Mouse (Mus musculus) kidney, adult 18-20 months (tissue): ENCODE measurements at regions not wholly inside any gene's neighbourhood (a gene's known extent, or its start where the extent isn't known, plus 50 kb on each side); places are given as distances from the start of the nearest gene placed in this dataset.
"Not testable (repeated sequence)": the region's sequence is repeated elsewhere in the genome, so short reads cannot be mapped to it uniquely, and the experiment has no call there.

Experiments
- DNase-seq: peaks from one replicate; pipeline ENCODE4 v3.0.0; 2021

DNA sequence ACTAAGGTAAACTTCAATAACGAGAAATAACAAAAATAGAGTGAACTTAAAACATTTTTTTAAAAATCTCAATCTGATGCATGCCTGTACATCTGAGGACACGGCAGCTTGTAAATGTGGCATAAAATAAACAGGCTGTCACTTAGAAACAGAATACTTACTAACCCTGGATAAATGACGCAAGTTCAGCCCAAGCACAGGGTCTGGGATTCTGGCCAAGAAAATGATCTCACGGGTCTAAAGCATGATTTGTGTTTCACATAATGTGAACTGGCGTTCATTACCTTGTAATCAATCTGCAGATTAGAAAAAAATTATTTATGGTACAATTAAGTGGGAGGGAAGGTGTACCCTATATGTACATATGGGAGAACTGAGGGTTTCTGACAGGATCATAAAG, 512.1 kb upstream of the Vrk2 start:
- DNase-seq = no peak

DNA sequence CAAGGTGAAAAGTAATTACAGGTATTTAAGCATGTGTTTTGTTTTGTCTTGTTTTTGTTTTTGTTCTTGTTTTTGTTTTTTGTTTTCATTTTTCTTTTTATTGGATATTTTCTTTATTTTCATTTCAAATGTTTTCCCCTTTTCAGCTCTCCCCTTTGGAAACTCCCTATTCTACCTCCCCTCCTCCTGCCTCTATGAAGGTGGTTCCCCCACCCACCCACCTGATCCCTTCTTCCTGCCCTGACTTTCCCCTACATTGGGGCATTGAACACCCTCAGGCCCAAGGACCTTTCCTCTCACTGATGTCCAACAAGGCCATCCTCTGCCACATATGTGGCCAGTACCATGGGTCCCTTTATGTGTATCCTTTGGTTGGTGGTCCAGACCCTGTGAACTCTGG, 509.1 kb upstream of the Vrk2 start:
- DNase-seq = no peak

DNA sequence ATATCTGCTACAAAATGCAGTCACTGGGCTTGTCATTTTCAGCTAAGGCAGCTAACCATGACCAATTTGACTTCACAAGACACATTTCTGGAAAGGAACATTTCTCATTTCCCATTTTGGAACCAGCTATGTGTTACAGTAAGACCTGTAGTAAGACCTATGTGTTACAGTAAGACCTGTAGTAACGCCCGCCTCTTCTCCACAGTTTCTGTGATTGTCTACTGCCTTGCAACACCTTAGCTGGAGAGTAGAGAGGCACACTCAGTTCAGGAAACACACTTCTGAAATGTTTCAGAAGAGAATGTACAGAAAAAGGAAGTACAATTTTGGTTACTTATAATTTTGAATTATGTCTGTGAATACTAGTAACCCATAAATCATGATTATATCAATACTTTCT, 508.2 kb upstream of the Vrk2 start:
- DNase-seq = no peak

GRCm38 (mm10) chr11:27096615-27097014, 502.8 kb upstream of the Vrk2 start:
- no peak for DNase-seq

GRCm38 (mm10) chr11:27095460-27095859, 501.7 kb upstream of the Vrk2 start:
- not testable (repeated sequence) for DNase-seq

- no peak for DNase-seq
Observed at GRCm38 (mm10) chr11:27086516-27086915, 492.7 kb upstream of the Vrk2 start.

GRCm38 (mm10) chr11:27081188-27081587, 487.4 kb upstream of the Vrk2 start:
- no peak for DNase-seq

DNA sequence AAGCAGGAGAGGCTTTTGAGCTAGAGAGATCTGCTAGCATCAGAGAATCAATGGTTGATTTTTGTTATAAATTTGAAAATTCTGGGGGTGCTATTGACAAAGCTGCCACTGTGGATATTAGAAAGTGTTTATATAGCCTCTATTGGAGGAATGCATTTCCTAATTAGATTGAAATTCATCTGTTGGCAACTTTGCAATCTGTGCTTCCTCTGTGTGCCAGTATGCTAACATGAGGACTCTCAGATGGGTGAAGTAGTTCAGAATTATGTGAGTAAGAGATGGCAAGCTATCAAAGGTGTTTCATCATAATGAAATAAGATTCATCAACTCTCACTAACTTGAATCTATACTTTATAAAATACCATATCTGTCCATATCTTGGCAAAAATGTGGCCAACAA, 476.6 kb upstream of the Vrk2 start:
- DNase-seq = no peak

- no peak for DNase-seq
Observed at GRCm38 (mm10) chr11:27027243-27027852, 433.5 kb upstream of the Vrk2 start.

- DNase-seq = no peak
Observed at GRCm38 (mm10) chr11:27025500-27025899, 431.7 kb upstream of the Vrk2 start.

GRCm38 (mm10) chr11:26996292-26997099, 402.7 kb upstream of the Vrk2 start:
- no peak for DNase-seq

DNA sequence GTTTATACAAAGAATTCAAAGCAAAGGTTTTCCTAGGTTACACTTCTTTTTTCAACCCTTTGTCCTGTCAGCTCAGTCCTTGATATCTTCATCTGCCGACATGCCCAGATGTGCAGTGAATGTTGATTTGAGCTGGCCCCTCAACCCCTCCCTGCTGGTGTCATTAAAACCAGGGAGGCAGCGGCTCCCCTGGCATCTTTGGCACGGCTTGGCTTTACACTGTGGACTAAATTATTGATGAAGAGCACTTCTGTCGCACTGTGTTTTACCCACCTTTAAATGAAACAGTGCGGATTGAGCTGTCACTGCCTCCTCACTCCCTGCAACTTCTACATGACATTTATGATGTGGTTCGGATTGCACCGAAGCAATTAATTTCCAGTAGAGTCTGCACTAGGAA, 387.4 kb upstream of the Vrk2 start:
- no peak for DNase-seq

DNA sequence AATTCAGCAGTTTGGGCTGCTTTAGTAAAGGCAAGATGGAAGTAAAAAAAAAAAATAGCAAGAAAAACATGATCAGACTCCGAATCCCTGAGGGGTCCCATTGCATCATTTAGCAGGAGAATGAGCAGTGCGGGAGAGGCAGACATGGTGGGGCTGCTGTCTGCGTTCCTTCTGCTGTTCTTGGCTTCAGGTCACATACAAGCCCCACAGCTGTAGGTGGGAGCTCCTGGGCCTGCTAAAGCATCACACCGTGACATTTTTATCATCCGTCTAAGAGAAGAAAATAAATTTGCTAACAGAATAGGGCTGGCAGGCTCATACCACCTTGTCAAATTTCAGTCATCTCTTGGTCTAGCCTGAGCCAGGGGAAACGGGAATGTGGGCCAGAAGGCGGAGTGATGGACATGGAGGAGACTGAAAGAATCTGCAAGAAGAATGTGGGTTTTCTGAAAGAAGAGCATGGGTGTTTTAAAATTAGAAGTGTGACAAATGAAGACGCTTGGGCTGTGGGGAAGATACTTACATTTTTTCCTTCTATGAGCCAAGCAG, 378.8 kb upstream of the Vrk2 start:
- no peak for DNase-seq

- DNase-seq = no peak
Observed at GRCm38 (mm10) chr11:26971161-26971560, 377.4 kb upstream of the Vrk2 start.

DNA sequence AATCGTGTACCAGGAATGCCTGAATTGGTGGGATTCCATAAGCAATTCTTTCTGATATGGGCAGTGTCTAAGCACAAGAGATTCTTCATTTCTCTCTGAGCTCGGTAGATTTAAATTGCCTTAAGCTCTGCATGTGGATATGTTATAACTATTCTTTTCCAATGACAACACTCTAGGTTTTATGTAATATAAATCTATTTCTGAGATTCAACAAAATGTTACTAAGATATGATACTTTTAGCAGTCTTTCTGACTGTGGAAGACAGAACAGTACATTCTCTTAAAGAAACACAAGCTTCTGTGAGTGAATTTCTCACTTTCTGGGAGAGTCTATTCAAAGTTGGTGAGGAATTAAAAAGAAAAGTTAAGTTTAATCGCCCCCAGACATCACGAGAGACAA, 373.6 kb upstream of the Vrk2 start:
- DNase-seq = no peak

GRCm38 (mm10) chr11:26962928-26963667, 369.3 kb upstream of the Vrk2 start:
- DNase-seq = no peak

- DNase-seq = no peak
Observed at GRCm38 (mm10) chr11:26962040-26962927, 368.5 kb upstream of the Vrk2 start.

DNA sequence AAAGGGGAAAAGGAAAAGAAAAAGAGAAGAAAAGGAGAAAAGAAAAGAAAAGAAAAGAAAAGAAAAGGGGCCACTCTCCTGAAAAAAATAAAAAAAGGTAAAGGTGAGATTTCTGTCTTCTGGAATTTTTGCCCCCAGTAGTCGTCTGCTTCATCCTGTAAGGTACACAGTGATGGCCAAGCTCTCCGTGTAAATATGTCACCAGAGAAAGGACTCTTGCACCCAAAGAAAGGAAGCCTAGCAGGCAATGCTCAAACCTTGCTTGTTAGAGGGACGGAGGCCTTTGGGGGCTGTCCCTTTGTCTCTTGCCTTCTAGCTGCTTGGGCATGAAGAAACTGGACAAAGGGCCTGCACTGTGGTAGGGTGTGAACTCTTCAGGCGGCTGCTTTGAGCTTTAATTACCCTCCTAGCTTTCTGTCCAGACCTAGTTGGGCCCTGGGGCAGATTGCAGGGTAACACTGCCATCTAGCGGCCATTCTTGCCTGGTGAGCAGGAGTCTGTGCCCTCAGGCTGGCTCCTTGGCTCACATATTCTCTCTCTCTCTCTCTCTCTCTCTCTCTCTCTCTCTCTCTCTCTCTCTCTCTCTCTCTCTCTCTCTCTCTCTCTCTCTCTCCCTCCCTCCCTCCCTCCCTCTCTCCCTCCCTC, 367.7 kb upstream of the Vrk2 start:
- DNase-seq = peak; percentile 82

DNA sequence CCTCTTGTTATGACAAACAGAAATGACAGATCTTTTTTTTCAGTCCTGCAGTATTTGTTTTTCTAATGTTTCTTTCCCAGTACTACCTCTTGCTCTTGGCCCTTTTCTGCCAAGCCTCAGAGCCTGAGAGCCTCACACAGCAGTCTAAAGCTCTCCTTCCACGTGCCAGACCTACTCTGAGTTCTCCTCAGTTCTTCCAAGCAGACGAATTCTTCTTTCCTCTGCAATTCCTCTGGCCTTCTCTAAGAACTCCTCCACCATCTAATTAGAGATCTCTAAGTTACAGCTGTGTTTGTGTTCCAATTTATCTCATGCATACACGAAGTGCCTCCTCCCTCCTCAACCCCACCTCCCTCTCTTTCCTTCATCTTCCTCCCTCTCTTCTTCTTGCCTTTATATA, 362.4 kb upstream of the Vrk2 start:
- DNase-seq = no peak

- DNase-seq = no peak
Observed at GRCm38 (mm10) chr11:26931766-26932165, 338.0 kb upstream of the Vrk2 start.

DNA sequence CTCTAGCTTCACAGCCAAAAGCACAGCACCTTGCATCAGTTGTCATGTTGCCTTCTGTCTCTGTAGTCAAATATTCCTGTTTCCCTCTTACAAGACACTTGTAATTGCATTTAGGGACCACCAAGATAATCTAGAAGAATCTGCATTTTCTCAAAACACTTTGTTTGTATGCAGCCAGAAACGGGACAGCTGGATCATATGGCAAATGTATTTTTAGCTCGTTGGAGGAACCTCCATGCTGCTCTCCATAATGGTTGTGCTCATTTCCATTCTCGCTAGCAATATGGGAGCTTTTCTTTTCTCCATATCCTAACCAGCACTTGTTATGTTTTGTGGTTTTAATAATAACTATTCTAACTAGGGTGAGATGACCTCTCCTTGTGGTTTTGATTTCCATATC, 313.3 kb upstream of the Vrk2 start:
- DNase-seq = no peak

- DNase-seq = no peak
Observed at GRCm38 (mm10) chr11:26881635-26882034, 287.8 kb upstream of the Vrk2 start.
